Mouse (Mus musculus) limb, embryonic 14.5 days (tissue): ENCODE measurements around the gene Olfml2a. TPM values are rescaled to one million over a fixed set of nuclear protein-coding genes. Genes with fewer than 3 reads are reported as not detected.
A peak's percentile ranks its signal among the peaks of the same experiment; 100 is the strongest.

ENCODE experiments used
- ATAC-seq: fragments of 200-750 bp; cut with Nextera tagmentation; 2 replicates; pipeline ENCODE4 v1.8.0; 2017; ENCODE audit warnings: low read depth, moderate number of reproducible peaks, moderate TSS enrichment; ENCODE audit not compliant: low FRiP score
- DNase-seq: peaks from one replicate; pipeline ENCODE4 v3.0.0-alpha.2; 2015; ENCODE audit warnings: low spot score
- H3K27ac ChIP-seq: fragments of 300-500 bp; sonication (generic); replicated peaks from 2 replicates; pipeline ENCODE4 v1.5.1; 2014; ENCODE audit warnings: low read depth, mild to moderate bottlenecking, low read length, moderate library complexity, mixed read lengths
- H3K27me3 ChIP-seq: fragments of 300-500 bp; sonication (generic); 2 replicates; pipeline ENCODE4 v1.6.1; 2014; ENCODE audit warnings: low read length, mixed read lengths; ENCODE audit not compliant: control insufficient read depth, insufficient read depth
- H3K36me3 ChIP-seq: fragments of 300-500 bp; sonication (generic); 2 replicates; pipeline ENCODE4 v1.6.1; 2014; ENCODE audit warnings: mild to moderate bottlenecking, low read length, moderate library complexity, mixed read lengths; ENCODE audit not compliant: control insufficient read depth, insufficient read depth
- H3K4me1 ChIP-seq: fragments of 300-500 bp; sonication (generic); 2 replicates; pipeline ENCODE4 v1.6.1; 2014; ENCODE audit warnings: antibody characterized with exemption, low read length, mixed read lengths; ENCODE audit not compliant: control insufficient read depth, insufficient read depth
- H3K4me2 ChIP-seq: fragments of 300-500 bp; sonication (generic); replicated peaks from 2 replicates; pipeline ENCODE4 v1.6.1; 2014; ENCODE audit warnings: low read depth, mild to moderate bottlenecking, low read length, moderate library complexity; ENCODE audit not compliant: severe bottlenecking
- H3K4me3 ChIP-seq: fragments of 300-500 bp; sonication (generic); replicated peaks from 2 replicates; pipeline ENCODE4 v1.5.1; 2014; ENCODE audit warnings: low read length
- H3K9ac ChIP-seq: fragments of 300-500 bp; sonication (generic); 2 replicates; pipeline ENCODE4 v1.6.1; 2014; ENCODE audit warnings: mild to moderate bottlenecking, low read depth, low read length, moderate library complexity; ENCODE audit not compliant: severe bottlenecking
- H3K9me3 ChIP-seq: fragments of 300-500 bp; sonication (generic); 2 replicates; pipeline ENCODE4 v1.6.1; 2016; ENCODE audit warnings: low read length; ENCODE audit not compliant: control insufficient read depth
- POLR2A ChIP-seq: fragments of 200-500 bp; IDR thresholded peaks from 2 replicates; pipeline ENCODE4 v1.8.0; 2012; ENCODE audit warnings: inconsistent platforms, mild to moderate bottlenecking, moderate library complexity, borderline replicate concordance; ENCODE audit not compliant: insufficient read depth, insufficient read length; ENCODE audit errors: extremely low read depth
- WGBS: fragments of 180-500 bp; shearing (Covaris S2); extraction: QIAGEN DNeasy Blood & Tissue Kit; methylation state at CpG from one replicate; pipeline ENCODE4 v1.1.7; 2014; 5-methylcytosine and 5-hydroxymethylcytosine counted together
- polyA plus RNA-seq, 2 experiments: library from polyadenylated mRNA; depleted of rRNA in 1 of 2; stranded (reverse) in 1 of 2; unstranded in 1 of 2; fragments of >200 nt; fragmentation: Nextera tagmentation in 1 of 2; extraction: Ambion mirVana in 1 of 2; gene quantifications; 2 replicates each; pipeline versions ENCODE4 v1.2.1 to v1.2.3; 2012 to 2014

Gene Olfml2a
- polyA plus RNA-seq, 2 experiments, result 7.6 to 7.8 TPM

DNA sequence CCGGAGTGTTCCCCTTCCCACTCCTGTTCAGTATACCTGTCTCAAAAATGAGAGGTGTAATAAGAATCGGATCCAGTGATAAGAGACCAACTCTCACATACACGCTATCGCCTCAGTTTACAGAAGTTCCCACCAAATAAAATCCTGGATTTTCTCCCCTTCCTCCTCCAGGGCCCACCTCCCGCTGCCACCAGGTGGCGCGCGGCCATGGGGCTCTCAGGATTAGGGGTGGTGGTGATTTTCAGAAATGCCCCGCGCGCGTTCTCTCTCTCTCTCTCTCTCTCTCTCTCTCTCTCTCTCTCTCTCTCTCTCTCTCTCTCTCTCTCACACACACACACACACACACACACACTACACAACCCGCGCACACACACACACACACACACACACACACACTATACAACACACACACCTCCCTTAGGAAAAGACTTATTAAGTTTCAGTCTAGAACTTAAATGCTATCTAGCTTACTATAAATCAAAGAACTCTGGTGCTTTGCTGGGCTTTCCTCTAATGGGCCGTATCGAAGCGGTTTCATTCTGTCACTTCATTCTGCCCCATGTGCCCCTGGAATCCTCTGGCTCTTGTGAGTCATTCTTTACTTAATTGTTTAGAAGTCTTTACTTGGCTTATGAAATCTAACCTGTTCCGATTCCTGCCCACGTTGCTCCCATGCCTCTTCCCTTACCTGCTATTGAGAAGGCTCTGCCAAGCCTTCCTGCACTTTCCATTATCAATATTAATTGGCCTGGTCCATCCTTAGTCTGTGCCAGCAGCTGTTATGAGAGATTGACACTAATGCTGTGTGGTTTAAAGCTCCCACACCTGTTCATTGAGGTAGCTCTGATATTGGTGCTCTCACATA is 4.4 kb upstream of the Olfml2a start, which contains the start of gene Nr6a1:
TSS of gene Nr6a1 (minus strand) at position 574 of the 865 bp plus-strand sequence.
- 8% methylated on average over 19 of the region's 19 CpGs for WGBS
- no peak for TF ChIP-seq POLR2A

DNA sequence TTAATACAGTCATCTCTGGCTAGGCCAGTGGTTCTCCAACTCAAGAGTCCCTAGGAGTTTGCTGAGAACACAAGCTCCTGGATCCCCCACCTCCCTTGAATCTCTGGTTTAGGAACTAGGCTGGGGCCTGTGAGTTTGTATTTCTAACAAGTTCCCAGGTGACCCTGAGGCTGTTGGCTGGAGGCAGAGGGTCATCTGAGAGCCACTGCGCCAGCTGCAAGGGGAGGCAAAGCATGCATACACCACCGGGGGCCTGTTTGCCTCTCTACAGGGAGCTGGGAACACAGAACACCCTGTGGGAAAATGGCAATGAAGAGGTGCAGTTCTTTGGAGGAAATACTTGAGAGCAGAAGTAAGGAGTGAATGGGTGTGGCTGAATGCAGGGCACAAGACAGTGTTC is 1.5 kb upstream of the Olfml2a start:
- no peaks in the 10 kb centered on the region for H3K9me3 ChIP-seq
- WGBS, result 50% methylated on average over 2 of the region's 2 CpGs
- ATAC-seq (no peak), DNase-seq (no peak)
- H3K4me2 ChIP-seq, result no peak overlapping the region
- H3K27me3 ChIP-seq, result peaks cover 3% of the 10 kb centered on the region; the same call in 1 of the 2 replicates
- no peaks in the 10 kb centered on the region for H3K36me3 ChIP-seq
- H3K4me1 ChIP-seq, result peaks cover 20% of the 10 kb centered on the region
- H3K4me3 ChIP-seq, result no peak overlapping the region
- H3K27ac ChIP-seq, result no peak overlapping the region
- no peak for TF ChIP-seq POLR2A
- H3K9ac ChIP-seq, result no peak overlapping the region

More for the DNA sequence above, 4.4 kb upstream of the Olfml2a start, which contains the start of gene Nr6a1:
- DNase-seq, result peak; percentile 78
- H3K4me3 ChIP-seq, result peak within 1 kb of the TSS; percentile 75
- H3K27ac ChIP-seq, result no peak within 1 kb of the TSS
- ATAC-seq, result no peak
- H3K4me1 ChIP-seq, result peaks cover 15% of the 10 kb centered on the region
- peak within 1 kb of the TSS; percentile 96 for H3K4me2 ChIP-seq
- H3K36me3 ChIP-seq, result no peaks in the 10 kb centered on the region
- no peaks in the 10 kb centered on the region for H3K9me3 ChIP-seq
- peaks cover 21% of the 10 kb centered on the region for H3K27me3 ChIP-seq
- H3K9ac ChIP-seq, result no peak within 1 kb of the TSS

DNA sequence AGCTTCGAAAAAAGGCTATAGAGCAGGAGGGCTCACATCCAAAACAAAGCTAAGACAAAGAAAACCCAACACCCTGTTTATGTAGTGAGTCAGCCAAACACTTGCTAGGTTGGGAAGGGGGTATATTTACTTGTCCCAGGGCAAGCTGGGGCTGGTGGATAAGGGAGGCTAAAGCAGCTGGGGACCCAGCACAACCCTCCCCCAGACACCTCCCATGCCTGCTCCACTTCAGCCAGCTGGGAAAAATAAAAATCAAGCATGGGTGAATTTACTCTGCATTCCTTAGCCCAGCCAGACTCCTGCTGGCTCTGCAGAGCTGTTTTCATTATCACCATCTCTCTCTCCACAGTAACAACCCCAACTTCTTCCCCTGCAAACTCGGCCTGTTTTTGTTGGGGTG is 2.2 kb downstream of the Olfml2a start:
- no peaks in the 10 kb centered on the region for H3K27me3 ChIP-seq
- 0 out of 2 replicates have a peak overlapping the region, but pooled peaks have one; percentile 8 for H3K9ac ChIP-seq
- no peak for TF ChIP-seq POLR2A
- ATAC-seq (0 out of 2 replicates have a peak, but pooled peaks have one; percentile 38), DNase-seq (peak; percentile 34)
- 22% methylated on average over 2 of the region's 2 CpGs for WGBS
- H3K36me3 ChIP-seq, result no peaks in the 10 kb centered on the region
- H3K4me1 ChIP-seq, result peaks cover 21% of the 10 kb centered on the region
- H3K27ac ChIP-seq, result peak overlapping the region; percentile 41; the same call in 1 of the 2 replicates
- no peak overlapping the region for H3K4me2 ChIP-seq
- no peak overlapping the region for H3K4me3 ChIP-seq
- H3K9me3 ChIP-seq, result no peaks in the 10 kb centered on the region

DNA sequence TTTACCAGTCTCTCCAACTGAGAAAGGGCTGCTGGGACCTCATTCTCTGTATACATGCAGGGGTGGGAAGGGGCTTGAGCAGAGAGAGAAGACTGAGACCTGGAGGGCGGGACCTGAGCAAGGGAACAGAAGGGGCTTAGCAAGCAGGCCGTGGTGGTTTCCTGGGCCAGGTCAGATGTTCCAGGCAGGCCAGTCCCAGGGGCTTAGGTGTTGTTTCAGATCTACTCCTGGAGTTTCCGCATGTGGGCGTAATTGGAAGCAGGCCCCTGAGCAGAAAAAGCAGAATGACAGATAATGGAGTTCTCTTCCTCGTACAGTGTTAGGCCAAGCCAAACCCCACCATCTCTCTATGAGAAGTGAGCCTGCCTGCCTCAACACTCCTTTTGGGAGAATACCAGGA is 3.2 kb downstream of the Olfml2a start:
- DNase-seq (no peak), ATAC-seq (no peak)
- Histone ChIP-seq H3K36me3 (no peaks in the 10 kb centered on the region), H3K4me1 (peaks cover 21% of the 10 kb centered on the region), H3K4me2 (0 out of 2 replicates have a peak overlapping the region, but pooled peaks have one; percentile 10), H3K27me3 (no peaks in the 10 kb centered on the region), H3K9ac (no peak overlapping the region), H3K9me3 (no peaks in the 10 kb centered on the region), H3K4me3 (no peak overlapping the region), H3K27ac (peak overlapping the region; percentile 63)
- TF ChIP-seq POLR2A, result no peak
- 34% methylated on average over 5 of the region's 5 CpGs for WGBS

DNA sequence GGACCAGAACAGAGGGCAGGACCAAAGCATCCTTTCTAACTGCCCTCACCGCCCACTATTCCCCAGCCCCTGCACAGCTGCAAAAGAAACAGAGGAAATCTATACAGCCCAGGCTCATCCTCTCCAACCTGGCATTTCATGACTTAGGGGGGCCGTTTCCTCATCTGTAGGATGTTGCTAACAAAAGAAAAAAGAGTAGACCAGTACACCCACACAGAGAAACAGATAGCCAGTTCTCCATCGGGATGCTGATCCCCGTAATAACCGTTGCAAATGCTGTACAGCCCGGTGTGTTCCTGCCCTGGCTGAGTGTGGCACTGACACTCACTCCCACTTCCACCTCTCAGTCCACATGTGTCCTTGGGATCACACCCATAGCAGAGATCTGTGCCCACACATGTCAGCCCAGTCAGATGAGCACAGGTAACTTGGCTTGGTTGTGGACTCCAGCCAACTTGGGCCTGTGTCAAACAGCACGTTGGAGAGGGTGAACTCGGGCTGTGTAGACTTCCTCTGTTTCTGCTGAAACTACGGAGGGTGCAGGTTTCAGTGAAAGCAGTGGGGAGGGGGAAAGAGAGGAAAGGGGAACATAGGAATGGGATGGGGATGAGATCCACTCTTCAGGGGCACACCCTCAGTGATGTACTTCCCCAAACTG is 5.1 kb downstream of the Olfml2a start:
- H3K27ac ChIP-seq, result no peak overlapping the region
- no peak for DNase-seq
- 65% methylated on average over 9 of the region's 9 CpGs for WGBS

More for the DNA sequence above, 5.1 kb downstream of the Olfml2a start:
- Histone ChIP-seq H3K4me1 (peaks cover 16% of the 10 kb centered on the region), H3K27me3 (no peaks in the 10 kb centered on the region), H3K4me3 (no peak overlapping the region), H3K9ac (no peak overlapping the region), H3K4me2 (no peak overlapping the region), H3K36me3 (no peaks in the 10 kb centered on the region), H3K9me3 (no peaks in the 10 kb centered on the region)
- ATAC-seq, result no peak
- no peak for TF ChIP-seq POLR2A
